Comparison of ENCODE assay signal across 10 mouse cellular contexts in genomic region chrX:11591391-11592187, GRCm38 (mm10).
DNase-seq lines count a peak whose midpoint lies in the region; ATAC-seq and TF ChIP-seq lines count a peak whose summit lies in the region.
"Had no signal": no experiment of that assay in that cellular context is flagged by ENCODE, and none has a peak within 500 bp of the region (broad histone marks: within the 10 kb centered on the region; RNA-seq: fewer than 3 reads in every experiment).

No protein-coding gene starts in this region.

- TF ChIP-seq EP300 in heart, postnatal 0 days (IDR thresholded peaks at IDR 0.05; ENCODE audit: low read depth): no peak

- H3K4me1 ChIP-seq in heart, postnatal 0 days (ENCODE audit: control insufficient read depth, insufficient read depth): peaks cover 6% of the 10 kb centered on the region; the same call in 1 of the 2 replicates
- peaks cover 8% of the 10 kb centered on the region; the same call in 1 of the 2 replicates for H3K4me1 ChIP-seq in heart, embryonic 10.5 days
- no peaks in the 10 kb centered on the region; the same call in 1 of the 2 replicates for H3K4me1 ChIP-seq in lung, adult 2 months (ENCODE audit: control insufficient read depth, insufficient read depth, low read length)
- H3K4me1 ChIP-seq in embryonic facial prominence, embryonic 13.5 days: peaks cover 25% of the 10 kb centered on the region
- H3K4me1 ChIP-seq: liver, embryonic 15.5 days had no signal

- H3K27me3 ChIP-seq in heart, postnatal 0 days (ENCODE audit: control insufficient read depth, insufficient read depth, low read length): peaks cover 11% of the 10 kb centered on the region; the same call in 1 of the 2 replicates
- H3K27me3 ChIP-seq in heart, embryonic 10.5 days (ENCODE audit: insufficient read depth, poor library complexity, severe bottlenecking): peaks cover 76% of the 10 kb centered on the region
- peaks cover 45% of the 10 kb centered on the region for H3K27me3 ChIP-seq in embryonic facial prominence, embryonic 13.5 days
- H3K27me3 ChIP-seq: liver, embryonic 15.5 days had no signal

- TF ChIP-seq POLR2A in lung, adult 2 months (IDR thresholded peaks at IDR 0.05; ENCODE audit: borderline replicate concordance, extremely low read depth, low read depth, low read length): no peak

- DNase-seq in heart, postnatal 0 days (ENCODE audit: low spot score): no peak
- DNase-seq in heart, embryonic 10.5 days (ENCODE audit: low spot score): no peak
- DNase-seq in lung, adult 2 months: no peak
- no peak for DNase-seq in lung, postnatal 25 days (ENCODE audit: low spot score)
- peak; percentile 22 for DNase-seq in retina, embryonic 14.5 days (ENCODE audit: low spot score)
- DNase-seq in adrenal gland, postnatal 4 days (ENCODE audit: low spot score in 2 of 2): no peak

- H3K27ac ChIP-seq in heart, postnatal 0 days (ENCODE audit: low read depth): no peak overlapping the region
- no peak overlapping the region for H3K27ac ChIP-seq in heart, embryonic 10.5 days
- no peak overlapping the region for H3K27ac ChIP-seq in embryonic facial prominence, embryonic 13.5 days
- H3K27ac ChIP-seq: liver, embryonic 15.5 days; neural tube, embryonic 13.5 days had no signal

- H3K9ac ChIP-seq in heart, postnatal 0 days (replicated peaks; ENCODE audit: low read depth, low read length): no peak overlapping the region
- no peak overlapping the region for H3K9ac ChIP-seq in embryonic facial prominence, embryonic 13.5 days
- H3K9ac ChIP-seq: liver, embryonic 15.5 days; neural tube, embryonic 13.5 days had no signal

- WGBS in heart, postnatal 0 days: 45% methylated on average over 10 of the region's 10 CpGs
- 34% methylated on average over 10 of the region's 10 CpGs for WGBS in heart, embryonic 10.5 days
- WGBS in lung, adult 2 months: 48% methylated on average over 10 of the region's 10 CpGs
- 25% methylated on average over 10 of the region's 10 CpGs for WGBS in embryonic facial prominence, embryonic 13.5 days

- no peaks in the 10 kb centered on the region for H3K9me3 ChIP-seq in heart, postnatal 0 days (replicated peaks; ENCODE audit: control insufficient read depth, low read length)
- no peaks in the 10 kb centered on the region for H3K9me3 ChIP-seq in heart, embryonic 10.5 days
- no peaks in the 10 kb centered on the region for H3K9me3 ChIP-seq in embryonic facial prominence, embryonic 13.5 days
- H3K9me3 ChIP-seq: liver, embryonic 15.5 days; neural tube, embryonic 13.5 days had no signal

- peak; percentile 51 for TF ChIP-seq CTCF in heart, postnatal 0 days (IDR thresholded peaks at IDR 0.05; ENCODE audit: low read depth)
- TF ChIP-seq CTCF in lung, adult 2 months (IDR thresholded peaks at IDR 0.05; ENCODE audit: insufficient read depth, low read length): peak; percentile 32; the same call in 1 of the 2 replicates

- H3K4me3 ChIP-seq in heart, postnatal 0 days (ENCODE audit: low read depth, low read length): no peak overlapping the region
- H3K4me3 ChIP-seq in heart, embryonic 10.5 days: no peak overlapping the region
- H3K4me3 ChIP-seq in lung, adult 2 months (replicated peaks; ENCODE audit: extremely low read depth, low read depth, low read length): no peak overlapping the region
- no peak overlapping the region for H3K4me3 ChIP-seq in embryonic facial prominence, embryonic 13.5 days
- H3K4me3 ChIP-seq: liver, embryonic 15.5 days; neural tube, embryonic 13.5 days had no signal

- no peaks in the 10 kb centered on the region for H3K36me3 ChIP-seq in heart, postnatal 0 days (replicated peaks; ENCODE audit: control insufficient read depth, insufficient read depth, low read length)
- no peaks in the 10 kb centered on the region for H3K36me3 ChIP-seq in heart, embryonic 10.5 days
- H3K36me3 ChIP-seq in embryonic facial prominence, embryonic 13.5 days: no peaks in the 10 kb centered on the region
- H3K36me3 ChIP-seq: liver, embryonic 15.5 days; neural tube, embryonic 13.5 days had no signal

- ATAC-seq in heart, postnatal 0 days (ENCODE audit: insufficient read depth, low read depth): no peak
- ATAC-seq in embryonic facial prominence, embryonic 13.5 days (ENCODE audit: insufficient number of reproducible peaks, insufficient read depth, low FRiP score, low TSS enrichment, low read depth): 0 out of 2 replicates have a peak, but pooled peaks have one; percentile 15
- ATAC-seq in frontal cortex, adult (ENCODE audit: low TSS enrichment): no peak

- no peak overlapping the region for H3K4me2 ChIP-seq in heart, postnatal 0 days (ENCODE audit: low read depth, low read length)
- peak overlapping the region; percentile 36 for H3K4me2 ChIP-seq in embryonic facial prominence, embryonic 13.5 days
- H3K4me2 ChIP-seq: liver, embryonic 15.5 days; neural tube, embryonic 13.5 days had no signal
